Mouse (Mus musculus) liver, embryonic 15.5 days (tissue): ENCODE measurements around the gene Ccdc141. TPM values are rescaled to one million over a fixed set of nuclear protein-coding genes. Genes with fewer than 3 reads are reported as not detected.

Experiments
- ATAC-seq: fragments of 200-750 bp; cut with Nextera tagmentation; 2 replicates; pipeline ENCODE4 v1.8.0; 2017; ENCODE audit warnings: moderate number of reproducible peaks, mild to moderate bottlenecking, moderate library complexity; ENCODE audit not compliant: insufficient read depth
- H3K27ac ChIP-seq: fragments of 300-500 bp; sonication (generic); replicated peaks from 2 replicates; pipeline ENCODE4 v1.5.1; 2015; ENCODE audit warnings: mild to moderate bottlenecking, inconsistent platforms
- H3K27me3 ChIP-seq: fragments of 300-500 bp; sonication (generic); 2 replicates; pipeline ENCODE4 v1.6.1; 2015; ENCODE audit warnings: mild to moderate bottlenecking, inconsistent platforms
- H3K36me3 ChIP-seq: fragments of 300-500 bp; sonication (generic); replicated peaks from 2 replicates; pipeline ENCODE4 v1.6.1; 2015; ENCODE audit warnings: moderate library complexity, mild to moderate bottlenecking, inconsistent platforms
- H3K4me1 ChIP-seq: fragments of 300-500 bp; sonication (generic); replicated peaks from 2 replicates; pipeline ENCODE4 v1.6.1; 2015; ENCODE audit warnings: inconsistent platforms
- H3K4me2 ChIP-seq: fragments of 300-500 bp; sonication (generic); 2 replicates; pipeline ENCODE4 v1.6.1; 2015; ENCODE audit warnings: moderate library complexity, mild to moderate bottlenecking, inconsistent platforms
- H3K4me3 ChIP-seq: fragments of 300-500 bp; sonication (generic); replicated peaks from 2 replicates; pipeline ENCODE4 v1.5.1; 2015; ENCODE audit warnings: mild to moderate bottlenecking, inconsistent platforms
- H3K9ac ChIP-seq: fragments of 300-500 bp; sonication (generic); 2 replicates; pipeline ENCODE4 v1.6.1; 2015; ENCODE audit warnings: moderate library complexity, mild to moderate bottlenecking, inconsistent platforms
- H3K9me3 ChIP-seq: fragments of 300-500 bp; sonication (generic); replicated peaks from 2 replicates; pipeline ENCODE4 v1.6.1; 2016; ENCODE audit warnings: inconsistent platforms
- WGBS: fragments of 180-500 bp; shearing (Covaris S2); methylation state at CpG from one replicate; pipeline ENCODE4 v1.1.7; 2015; ENCODE audit warnings: mixed read lengths; ENCODE audit not compliant: insufficient replicate concordance; 5-methylcytosine and 5-hydroxymethylcytosine counted together
- polyA plus RNA-seq: library from polyadenylated mRNA; unstranded; fragments of >200 nt; fragmentation: Nextera tagmentation; extraction: Ambion mirVana; gene quantifications from 2 replicates; pipeline ENCODE4 v1.2.1, GENCODE M21; 2015

The Ccdc141 gene
- 0.81 and 1.4 TPM in 2 replicates for polyA plus RNA-seq

- 4% methylated on average over 4 of the region's 6 CpGs for WGBS
- H3K9me3 ChIP-seq, result no peaks in the 10 kb centered on the region
- H3K4me3 ChIP-seq, result peak within 1 kb of the TSS; percentile 58
- no peaks in the 10 kb centered on the region for H3K36me3 ChIP-seq
- H3K9ac ChIP-seq, result peak within 1 kb of the TSS; percentile 42; the same call in 1 of the 2 replicates
- no peaks in the 10 kb centered on the region; the same call in 1 of the 2 replicates for H3K27me3 ChIP-seq
- ATAC-seq, result no peak
- no peak within 1 kb of the TSS for H3K27ac ChIP-seq
- peak within 1 kb of the TSS; percentile 81 for H3K4me2 ChIP-seq
- H3K4me1 ChIP-seq, result peaks cover 27% of the 10 kb centered on the region
Measured at GRCm38 (mm10) chr2:77170633-77171105, at the start of gene Ccdc141. Ccdc141 (minus strand) TSS chr2:77170636.

- no peak overlapping the region for H3K27ac ChIP-seq
- no peaks in the 10 kb centered on the region for H3K27me3 ChIP-seq
- H3K9ac ChIP-seq, result no peak overlapping the region
- H3K4me3 ChIP-seq, result no peak overlapping the region
- no peaks in the 10 kb centered on the region for H3K36me3 ChIP-seq
- H3K4me1 ChIP-seq, result no peaks in the 10 kb centered on the region
- WGBS, result 70% methylated on average over 5 of the region's 5 CpGs
- no peak for ATAC-seq
- H3K4me2 ChIP-seq, result no peak overlapping the region
- H3K9me3 ChIP-seq, result no peaks in the 10 kb centered on the region
Measured at GRCm38 (mm10) chr2:77212885-77213284, 42.4 kb upstream of the Ccdc141 start.

- Histone ChIP-seq H3K4me1 (no peaks in the 10 kb centered on the region), H3K4me2 (no peak overlapping the region), H3K36me3 (no peaks in the 10 kb centered on the region), H3K27me3 (no peaks in the 10 kb centered on the region), H3K4me3 (no peak overlapping the region), H3K9me3 (no peaks in the 10 kb centered on the region), H3K9ac (no peak overlapping the region), H3K27ac (no peak overlapping the region)
- no peak for ATAC-seq
- 69% methylated on average over 3 of the region's 3 CpGs for WGBS
Measured at GRCm38 (mm10) chr2:77206951-77207350, 36.5 kb upstream of the Ccdc141 start.

GRCm38 (mm10) chr2:77203916-77204315 lies 33.5 kb upstream of the Ccdc141 start:
- H3K4me1 ChIP-seq, result peaks cover 7% of the 10 kb centered on the region; the same call in 1 of the 2 replicates
- no peaks in the 10 kb centered on the region for H3K9me3 ChIP-seq
- H3K27ac ChIP-seq, result no peak overlapping the region
- no peak overlapping the region for H3K9ac ChIP-seq
- no peak overlapping the region for H3K4me3 ChIP-seq
- ATAC-seq, result no peak
- WGBS, result 36% methylated on average over 2 of the region's 2 CpGs
- no peaks in the 10 kb centered on the region for H3K27me3 ChIP-seq
- no peaks in the 10 kb centered on the region for H3K36me3 ChIP-seq
- no peak overlapping the region for H3K4me2 ChIP-seq

GRCm38 (mm10) chr2:77201900-77202299 lies 31.5 kb upstream of the Ccdc141 start:
- Histone ChIP-seq H3K4me2 (no peak overlapping the region), H3K4me3 (no peak overlapping the region), H3K9ac (no peak overlapping the region), H3K27ac (no peak overlapping the region), H3K36me3 (no peaks in the 10 kb centered on the region), H3K4me1 (peaks cover 7% of the 10 kb centered on the region; the same call in 1 of the 2 replicates), H3K27me3 (no peaks in the 10 kb centered on the region), H3K9me3 (no peaks in the 10 kb centered on the region)
- 88% methylated on average over 1 of the region's 1 CpGs for WGBS
- ATAC-seq, result no peak

DNA sequence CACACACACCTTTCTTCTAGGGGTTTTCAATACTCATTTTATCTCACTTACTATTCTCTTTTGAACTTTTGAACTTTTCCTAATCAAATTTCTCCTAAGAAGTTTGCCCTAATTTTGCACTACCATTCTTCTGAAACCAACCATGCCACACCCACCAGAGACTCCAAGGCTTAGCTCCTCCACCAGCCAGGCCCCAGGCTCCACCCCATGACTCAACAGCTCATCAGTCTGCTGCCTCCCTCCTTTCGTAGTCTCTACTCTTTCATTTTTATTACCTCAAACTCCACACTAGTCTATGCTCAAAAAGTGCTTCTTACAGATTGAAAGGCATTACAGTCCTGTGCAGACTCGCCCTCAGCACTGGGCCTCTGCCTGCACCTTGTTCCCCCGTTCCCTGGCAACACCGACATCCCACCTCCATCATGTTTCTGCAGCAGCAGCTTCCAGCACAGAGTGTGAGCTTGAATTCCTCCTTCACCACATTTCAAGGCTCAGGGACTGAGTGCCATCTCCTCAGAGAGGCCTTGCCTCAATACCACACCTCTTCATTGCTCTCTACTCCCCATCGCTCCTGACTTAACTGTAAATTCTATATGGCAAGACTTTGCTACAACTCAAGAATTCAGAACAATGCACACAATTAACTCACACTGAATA lies 30.6 kb upstream of the Ccdc141 start:
- 68% methylated on average over 5 of the region's 5 CpGs for WGBS
- peak overlapping the region; percentile 38 for H3K4me2 ChIP-seq

GRCm38 (mm10) chr2:77200379-77200778 lies 29.9 kb upstream of the Ccdc141 start:
- H3K36me3 ChIP-seq, result no peaks in the 10 kb centered on the region
- H3K9me3 ChIP-seq, result no peaks in the 10 kb centered on the region
- no peak overlapping the region for H3K27ac ChIP-seq
- H3K4me3 ChIP-seq, result no peak overlapping the region
- no peak for ATAC-seq
- no peaks in the 10 kb centered on the region for H3K27me3 ChIP-seq
- WGBS, result 76% methylated on average over 4 of the region's 4 CpGs
- no peak overlapping the region for H3K4me2 ChIP-seq
- no peak overlapping the region for H3K9ac ChIP-seq
- H3K4me1 ChIP-seq, result peaks cover 7% of the 10 kb centered on the region; the same call in 1 of the 2 replicates

More for the DNA sequence above, 30.6 kb upstream of the Ccdc141 start:
- Histone ChIP-seq H3K27ac (no peak overlapping the region), H3K36me3 (no peaks in the 10 kb centered on the region), H3K27me3 (no peaks in the 10 kb centered on the region), H3K9ac (no peak overlapping the region), H3K9me3 (no peaks in the 10 kb centered on the region), H3K4me3 (peak overlapping the region; percentile 43), H3K4me1 (peaks cover 7% of the 10 kb centered on the region; the same call in 1 of the 2 replicates)
- ATAC-seq, result peak; percentile 66; the same call in 1 of the 2 replicates

DNA sequence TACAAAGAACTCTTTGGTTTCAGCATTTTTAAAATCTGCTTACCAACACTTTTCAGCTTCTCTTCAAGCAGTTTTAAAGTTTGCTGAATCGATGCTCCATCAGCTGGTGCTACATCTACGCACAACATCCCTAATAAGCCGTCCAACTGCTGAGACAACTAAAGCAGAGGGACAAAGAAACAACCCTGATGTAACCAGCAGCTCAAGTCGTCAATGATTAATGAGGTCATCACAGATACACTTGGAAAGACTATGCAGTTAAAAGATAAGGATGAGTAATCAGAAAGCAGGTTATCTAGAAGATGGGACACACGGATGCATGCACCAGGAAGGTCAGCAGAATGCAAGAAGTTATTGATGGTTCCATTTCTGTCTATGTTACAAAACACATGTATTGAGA lies 27.8 kb upstream of the Ccdc141 start:
- Histone ChIP-seq H3K36me3 (no peaks in the 10 kb centered on the region), H3K4me3 (no peak overlapping the region), H3K9me3 (no peaks in the 10 kb centered on the region), H3K4me1 (peaks cover 7% of the 10 kb centered on the region; the same call in 1 of the 2 replicates), H3K4me2 (no peak overlapping the region), H3K9ac (no peak overlapping the region), H3K27me3 (no peaks in the 10 kb centered on the region), H3K27ac (no peak overlapping the region)
- no peak for ATAC-seq
- 54% methylated on average over 5 of the region's 5 CpGs for WGBS

GRCm38 (mm10) chr2:77196819-77197218 lies 26.4 kb upstream of the Ccdc141 start:
- H3K9ac ChIP-seq, result no peak overlapping the region
- H3K4me3 ChIP-seq, result no peak overlapping the region
- no peak for ATAC-seq
- WGBS, result 60% methylated on average over 4 of the region's 4 CpGs
- no peak overlapping the region for H3K4me2 ChIP-seq
- H3K27ac ChIP-seq, result no peak overlapping the region
- no peaks in the 10 kb centered on the region for H3K27me3 ChIP-seq
- no peaks in the 10 kb centered on the region for H3K9me3 ChIP-seq
- no peaks in the 10 kb centered on the region for H3K36me3 ChIP-seq
- H3K4me1 ChIP-seq, result peaks cover 7% of the 10 kb centered on the region; the same call in 1 of the 2 replicates

DNA sequence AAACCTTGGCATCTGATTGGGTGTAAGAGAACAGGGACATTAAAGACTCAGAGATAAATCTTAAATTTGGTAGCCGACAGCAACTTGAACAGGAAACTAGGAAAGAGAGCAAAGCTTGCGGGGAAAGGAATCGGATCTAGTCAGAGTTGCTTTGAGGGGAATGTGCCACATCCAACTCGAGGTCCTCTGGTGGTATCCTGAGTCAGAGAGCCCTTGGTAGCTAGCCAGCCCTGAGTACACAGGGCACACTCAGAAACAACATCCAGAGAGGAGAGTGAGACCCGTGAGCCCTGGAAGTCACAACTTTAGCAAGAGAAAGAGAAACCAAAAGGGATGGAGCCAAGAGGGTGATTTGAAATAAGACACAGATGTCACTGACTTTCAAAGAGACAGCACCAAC lies 24.6 kb upstream of the Ccdc141 start:
- Histone ChIP-seq H3K27ac (no peak overlapping the region), H3K4me2 (no peak overlapping the region), H3K9me3 (no peaks in the 10 kb centered on the region), H3K4me3 (no peak overlapping the region), H3K9ac (no peak overlapping the region), H3K36me3 (no peaks in the 10 kb centered on the region), H3K27me3 (no peaks in the 10 kb centered on the region), H3K4me1 (no peaks in the 10 kb centered on the region; the same call in 1 of the 2 replicates)
- 66% methylated on average over 5 of the region's 5 CpGs for WGBS
- no peak for ATAC-seq

DNA sequence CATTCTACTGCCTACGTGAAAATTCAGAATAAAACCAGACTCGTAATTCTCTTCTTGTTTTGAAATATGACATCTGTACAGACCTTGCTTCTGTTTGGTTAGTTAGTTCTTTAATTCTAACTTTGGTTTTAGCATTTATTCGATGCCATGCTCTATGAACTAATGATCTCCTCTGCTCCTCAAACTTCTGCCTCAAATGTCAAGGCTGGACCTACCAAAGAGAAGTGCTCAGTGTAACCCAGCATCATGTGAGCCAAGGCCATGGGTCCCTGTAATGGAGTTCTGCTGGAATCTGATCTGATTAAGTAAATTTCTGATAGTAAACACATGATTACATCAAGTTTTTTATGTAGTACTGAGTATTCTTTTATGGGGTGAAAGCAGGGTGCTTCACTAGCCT lies 21.4 kb upstream of the Ccdc141 start:
- Histone ChIP-seq H3K36me3 (no peaks in the 10 kb centered on the region), H3K9me3 (no peaks in the 10 kb centered on the region), H3K4me1 (no peaks in the 10 kb centered on the region), H3K4me2 (no peak overlapping the region), H3K27ac (no peak overlapping the region), H3K27me3 (no peaks in the 10 kb centered on the region), H3K9ac (no peak overlapping the region), H3K4me3 (no peak overlapping the region)
- ATAC-seq, result no peak
- WGBS, result 72% methylated on average over 3 of the region's 3 CpGs
